Mouse (Mus musculus) cerebral cortex, adult 2 months (tissue): ENCODE data around the gene Gm5458.

Source experiments
- WGBS: fragments of 180-500 bp; shearing (Covaris S2); methylation state at CpG from one replicate; pipeline ENCODE4 v1.1.7; 2018; 5-methylcytosine and 5-hydroxymethylcytosine counted together

The Gm5458 gene

GRCm38 (mm10) chr14:19602481-19602880 is at the start of gene Gm5458:
TSS of gene Gm5458 (minus strand) at chr14:19602581.
- 93% methylated on average over 2 of the region's 2 CpGs for WGBS

GRCm38 (mm10) chr14:19646232-19646631 is 43.9 kb upstream of the Gm5458 start:
- WGBS = 73% methylated on average over 3 of the region's 3 CpGs

- 2% methylated on average over 32 of the region's 62 CpGs for WGBS
Observed at GRCm38 (mm10) chr14:19584804-19585667, 17.3 kb downstream of the Gm5458 start, which contains the start of gene Gm2237. TSS of gene Gm2237 (minus strand) at chr14:19585135.

DNA sequence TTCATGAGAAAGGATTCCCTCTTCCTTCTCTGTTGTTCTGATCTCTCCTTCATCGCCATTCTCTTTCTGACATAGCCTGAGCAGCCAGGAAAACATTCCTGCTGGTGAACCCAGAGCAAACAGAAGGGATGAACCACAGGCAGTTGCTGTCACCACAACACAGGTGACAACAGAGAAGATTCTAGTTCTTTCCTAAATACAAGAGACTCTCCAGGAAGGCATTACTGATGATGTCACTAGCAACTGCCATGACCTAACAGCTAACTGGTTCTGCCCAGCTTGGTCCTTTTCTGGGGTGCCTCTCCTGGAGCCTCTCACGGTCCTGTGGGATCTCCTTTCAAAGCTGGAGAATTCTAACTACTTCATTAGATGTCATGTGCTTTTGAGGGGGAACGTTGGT is 52.5 kb downstream of the Gm5458 start, which contains the start of gene Gm2244:
Gene Gm2244 (minus strand): TSS at position 101 of the 400 bp plus-strand sequence.
- 87% methylated on average over 1 of the region's 3 CpGs for WGBS
